Mouse (Mus musculus): Measurements from ENCODE around the gene Pik3c2g. TPM values are rescaled to one million over a fixed set of nuclear protein-coding genes. Genes with fewer than 3 reads are reported as not detected.

The Pik3c2g gene
- total and polyA plus RNA-seq, 2 experiments from 2014 or later = 0.25 to 1.2 TPM

DNA sequence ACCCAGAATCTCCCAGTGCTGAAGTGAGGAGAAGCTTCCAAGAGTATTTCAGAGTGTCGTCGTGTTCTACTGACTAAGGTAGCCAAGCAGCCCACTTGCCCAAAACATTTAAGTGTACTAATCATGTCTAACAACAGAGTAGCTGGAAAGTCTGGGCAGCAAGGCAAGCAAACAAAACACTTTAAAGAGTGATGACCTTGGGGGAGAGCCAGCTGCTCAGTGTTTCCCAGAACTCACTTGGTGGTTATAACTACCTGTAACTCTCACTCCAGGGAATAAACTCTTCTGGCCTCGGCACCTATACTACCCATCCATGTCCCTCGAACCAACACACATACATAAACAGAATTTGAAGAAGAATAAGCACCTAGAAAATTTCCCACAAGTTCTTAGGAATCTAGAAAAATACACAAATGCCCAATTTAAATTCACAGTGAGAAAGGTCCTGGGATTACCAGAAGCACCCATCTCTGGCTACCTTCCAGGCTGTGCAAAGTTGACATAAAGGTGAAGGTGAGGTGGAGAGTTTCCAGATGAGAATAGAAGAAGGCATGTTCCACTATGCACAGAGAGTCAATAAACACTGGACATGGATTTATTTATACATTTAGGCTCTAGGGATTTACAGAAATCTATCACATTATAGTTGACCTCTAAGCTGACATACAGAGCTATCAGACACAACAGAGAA lies 384.7 kb downstream of the Pik3c2g start:
- Histone ChIP-seq H3K36me3 (ENCODE audit: insufficient read depth, low read length) (no peaks in the 10 kb centered on the region), H3K4me3 (ENCODE audit: low read depth, low read length) (no peak overlapping the region), H3K9ac (replicated peaks; ENCODE audit: low read length, poor library complexity, severe bottlenecking) (no peak overlapping the region), H3K27me3 (ENCODE audit: insufficient read depth, low read length) (no peaks in the 10 kb centered on the region), H3K4me1 (ENCODE audit: insufficient read depth, low read length) (no peaks in the 10 kb centered on the region), H3K9me3 (ENCODE audit: low read length) (no peaks in the 10 kb centered on the region), H3K27ac (ENCODE audit: low read depth, low read length) (no peak overlapping the region), H3K4me2 (ENCODE audit: low read depth, low read length, poor library complexity, severe bottlenecking) (no peak overlapping the region)
- DNase-seq (ENCODE audit: low spot score) (no peak), ATAC-seq (ENCODE audit: low FRiP score) (no peak)
- no peak for TF ChIP-seq CTCF (IDR thresholded peaks at IDR 0.05)
- 88% methylated on average over 4 of the region's 4 CpGs for WGBS

DNA sequence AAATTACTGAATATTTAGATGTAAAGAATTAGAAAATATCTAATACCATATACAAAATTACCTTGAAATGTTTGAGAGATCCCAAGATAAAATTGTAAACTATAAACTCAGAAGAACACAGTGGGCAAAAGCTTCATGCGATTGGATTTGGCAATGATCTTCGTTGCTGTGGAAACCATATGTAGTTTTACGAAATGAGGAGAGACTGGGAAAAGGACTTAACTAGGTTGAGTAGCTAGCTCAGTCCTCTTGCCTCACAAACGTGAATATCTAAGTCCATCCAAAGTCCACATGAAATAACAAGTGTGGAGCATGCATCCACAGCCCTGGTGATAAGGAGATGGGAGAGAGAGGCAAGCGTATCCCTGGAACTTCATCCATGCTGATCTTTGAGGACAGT lies 387.6 kb downstream of the Pik3c2g start:
- no peaks in the 10 kb centered on the region for H3K9me3 ChIP-seq (ENCODE audit: low read length)
- H3K4me1 ChIP-seq (ENCODE audit: insufficient read depth, low read length) = no peaks in the 10 kb centered on the region
- ATAC-seq (ENCODE audit: low FRiP score) (no peak), DNase-seq (ENCODE audit: low spot score) (no peak)
- no peaks in the 10 kb centered on the region for H3K36me3 ChIP-seq (ENCODE audit: insufficient read depth, low read length)
- no peak overlapping the region for H3K4me2 ChIP-seq (ENCODE audit: low read depth, low read length, poor library complexity, severe bottlenecking)
- WGBS = 72% methylated on average over 5 of the region's 5 CpGs
- H3K4me3 ChIP-seq (ENCODE audit: low read depth, low read length) = no peak overlapping the region
- no peak overlapping the region for H3K9ac ChIP-seq (replicated peaks; ENCODE audit: low read length, poor library complexity, severe bottlenecking)
- H3K27me3 ChIP-seq (ENCODE audit: insufficient read depth, low read length) = no peaks in the 10 kb centered on the region
- no peak overlapping the region for H3K27ac ChIP-seq (ENCODE audit: low read depth, low read length)
- no peak for TF ChIP-seq CTCF (IDR thresholded peaks at IDR 0.05)

DNA sequence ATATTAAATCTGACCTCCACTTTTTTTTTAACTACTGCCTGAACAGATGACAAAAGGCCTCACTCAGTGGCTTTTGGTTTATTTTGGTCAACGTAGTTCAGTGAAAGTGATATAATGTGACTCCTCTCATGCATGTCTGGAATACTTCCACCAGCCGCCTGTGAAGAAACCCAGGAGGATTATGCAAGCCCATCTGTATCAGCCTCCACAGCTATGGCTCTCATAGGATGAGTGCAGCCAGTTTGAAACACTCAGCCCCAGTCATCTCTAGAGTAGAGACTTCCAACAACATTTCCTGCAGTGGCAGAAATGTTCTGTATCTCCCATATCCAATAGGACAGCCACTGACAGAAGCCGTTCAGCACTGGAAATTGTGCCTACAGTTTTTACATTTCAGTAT lies 391.1 kb downstream of the Pik3c2g start:
- Histone ChIP-seq H3K4me2 (ENCODE audit: low read depth, low read length, poor library complexity, severe bottlenecking) (no peak overlapping the region), H3K36me3 (ENCODE audit: insufficient read depth, low read length) (no peaks in the 10 kb centered on the region), H3K9ac (replicated peaks; ENCODE audit: low read length, poor library complexity, severe bottlenecking) (no peak overlapping the region), H3K4me1 (ENCODE audit: insufficient read depth, low read length) (no peaks in the 10 kb centered on the region), H3K4me3 (ENCODE audit: low read depth, low read length) (no peak overlapping the region), H3K9me3 (ENCODE audit: low read length) (no peaks in the 10 kb centered on the region), H3K27ac (ENCODE audit: low read depth, low read length) (no peak overlapping the region), H3K27me3 (ENCODE audit: insufficient read depth, low read length) (no peaks in the 10 kb centered on the region)
- DNase-seq (ENCODE audit: low spot score) (no peak), ATAC-seq (ENCODE audit: low FRiP score) (no peak)
- no peak for TF ChIP-seq CTCF (IDR thresholded peaks at IDR 0.05)
- 49% methylated on average over 3 of the region's 3 CpGs for WGBS

DNA sequence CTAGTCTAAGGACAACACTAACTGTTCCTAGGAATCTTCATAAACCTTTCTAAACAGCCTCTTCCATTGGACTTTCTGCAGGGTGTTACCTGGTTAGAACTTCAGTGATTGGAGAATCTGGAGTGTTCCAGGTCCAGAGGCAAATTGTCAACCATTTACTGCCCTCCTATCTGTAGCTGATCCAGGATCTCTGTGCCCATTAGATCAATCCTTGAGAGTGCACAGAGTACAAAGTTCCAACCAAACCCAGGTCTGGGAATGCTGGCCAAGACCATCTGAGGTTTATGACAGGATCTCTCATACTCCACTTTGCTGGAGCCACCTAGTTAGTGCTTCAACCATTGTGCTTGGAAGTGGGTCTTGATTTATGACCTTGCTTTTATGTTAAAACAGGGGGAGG lies 394.0 kb downstream of the Pik3c2g start:
- no peak for TF ChIP-seq CTCF (IDR thresholded peaks at IDR 0.05)
- no peak overlapping the region for H3K4me3 ChIP-seq (ENCODE audit: low read depth, low read length)
- H3K27me3 ChIP-seq (ENCODE audit: insufficient read depth, low read length) = no peaks in the 10 kb centered on the region
- no peak overlapping the region for H3K27ac ChIP-seq (ENCODE audit: low read depth, low read length)
- ATAC-seq (ENCODE audit: low FRiP score) (no peak), DNase-seq (ENCODE audit: low spot score) (no peak)
- no peaks in the 10 kb centered on the region for H3K9me3 ChIP-seq (ENCODE audit: low read length)
- no peak overlapping the region for H3K4me2 ChIP-seq (ENCODE audit: low read depth, low read length, poor library complexity, severe bottlenecking)
- H3K36me3 ChIP-seq (ENCODE audit: insufficient read depth, low read length) = no peaks in the 10 kb centered on the region
- H3K4me1 ChIP-seq (ENCODE audit: insufficient read depth, low read length) = no peaks in the 10 kb centered on the region
- no peak overlapping the region for H3K9ac ChIP-seq (replicated peaks; ENCODE audit: low read length, poor library complexity, severe bottlenecking)

DNA sequence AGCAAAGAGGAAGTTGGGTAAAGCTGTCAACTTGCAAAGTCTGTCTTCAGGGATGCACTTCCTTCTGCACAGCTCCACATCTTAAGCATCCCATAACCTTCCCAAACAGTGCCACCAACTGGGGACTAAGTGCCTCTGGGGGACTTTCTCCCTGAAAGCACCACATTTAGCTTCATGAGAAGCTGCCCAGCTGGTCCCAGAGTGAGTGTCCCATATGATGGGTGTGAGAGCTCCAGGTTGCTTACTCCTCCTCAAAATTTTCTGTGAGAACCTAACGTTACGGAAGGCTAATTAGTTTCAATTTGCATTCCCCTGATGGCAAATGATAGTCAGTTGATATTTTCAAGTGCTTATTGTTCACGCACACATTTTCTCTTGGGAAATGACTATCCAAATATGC lies 397.0 kb downstream of the Pik3c2g start:
- no peaks in the 10 kb centered on the region for H3K36me3 ChIP-seq (ENCODE audit: insufficient read depth, low read length)
- no peak overlapping the region for H3K9ac ChIP-seq (replicated peaks; ENCODE audit: low read length, poor library complexity, severe bottlenecking)
- no peak overlapping the region for H3K4me3 ChIP-seq (ENCODE audit: low read depth, low read length)
- WGBS = 91% methylated on average over 3 of the region's 3 CpGs
- no peak for TF ChIP-seq CTCF (IDR thresholded peaks at IDR 0.05)
- ATAC-seq (ENCODE audit: low FRiP score) = no peak
- no peak overlapping the region for H3K4me2 ChIP-seq (ENCODE audit: low read depth, low read length, poor library complexity, severe bottlenecking)
- H3K27me3 ChIP-seq (ENCODE audit: insufficient read depth, low read length) = no peaks in the 10 kb centered on the region
- H3K9me3 ChIP-seq (ENCODE audit: low read length) = no peaks in the 10 kb centered on the region
- DNase-seq (ENCODE audit: low spot score) = no peak
- no peak overlapping the region for H3K27ac ChIP-seq (ENCODE audit: low read depth, low read length)
- H3K4me1 ChIP-seq (ENCODE audit: insufficient read depth, low read length) = no peaks in the 10 kb centered on the region

DNA sequence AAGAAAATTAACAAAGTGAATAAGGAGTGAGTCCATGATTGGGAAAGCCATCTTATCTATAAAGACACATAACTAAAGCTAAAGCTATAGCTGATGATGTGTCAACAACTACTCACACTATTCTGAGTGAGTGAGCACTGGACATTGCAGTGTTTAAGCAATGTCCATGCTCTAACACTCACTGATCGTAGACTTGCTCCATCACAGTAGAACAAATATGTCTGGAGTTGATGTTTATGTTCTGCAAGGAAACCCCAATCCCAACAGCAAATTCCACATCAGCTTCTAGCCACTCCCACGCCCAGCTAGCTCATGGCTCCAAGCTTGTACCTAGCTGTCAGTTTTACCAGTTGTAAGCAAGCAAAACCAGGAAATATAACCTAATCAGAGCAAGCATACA lies 399.5 kb downstream of the Pik3c2g start:
- WGBS = 90% methylated on average over 2 of the region's 2 CpGs

More for the DNA sequence above, 399.5 kb downstream of the Pik3c2g start:
- Histone ChIP-seq H3K4me2 (ENCODE audit: low read depth, low read length, poor library complexity, severe bottlenecking) (no peak overlapping the region), H3K9me3 (ENCODE audit: low read length) (no peaks in the 10 kb centered on the region), H3K4me3 (ENCODE audit: low read depth, low read length) (no peak overlapping the region), H3K9ac (replicated peaks; ENCODE audit: low read length, poor library complexity, severe bottlenecking) (no peak overlapping the region), H3K27ac (ENCODE audit: low read depth, low read length) (no peak overlapping the region), H3K27me3 (ENCODE audit: insufficient read depth, low read length) (no peaks in the 10 kb centered on the region), H3K36me3 (ENCODE audit: insufficient read depth, low read length) (no peaks in the 10 kb centered on the region), H3K4me1 (ENCODE audit: insufficient read depth, low read length) (no peaks in the 10 kb centered on the region)
- no peak for ATAC-seq (ENCODE audit: low FRiP score)
- no peak for DNase-seq (ENCODE audit: low spot score)
- no peak for TF ChIP-seq CTCF (IDR thresholded peaks at IDR 0.05)

All from midbrain, postnatal 0 days (tissue).